Mouse (Mus musculus): ENCODE data around the gene A030014E15Rik.
"Not testable (repeated sequence)": the region's sequence is repeated elsewhere in the genome, so short reads cannot be mapped to it uniquely, and the experiment has no call there.

DNA sequence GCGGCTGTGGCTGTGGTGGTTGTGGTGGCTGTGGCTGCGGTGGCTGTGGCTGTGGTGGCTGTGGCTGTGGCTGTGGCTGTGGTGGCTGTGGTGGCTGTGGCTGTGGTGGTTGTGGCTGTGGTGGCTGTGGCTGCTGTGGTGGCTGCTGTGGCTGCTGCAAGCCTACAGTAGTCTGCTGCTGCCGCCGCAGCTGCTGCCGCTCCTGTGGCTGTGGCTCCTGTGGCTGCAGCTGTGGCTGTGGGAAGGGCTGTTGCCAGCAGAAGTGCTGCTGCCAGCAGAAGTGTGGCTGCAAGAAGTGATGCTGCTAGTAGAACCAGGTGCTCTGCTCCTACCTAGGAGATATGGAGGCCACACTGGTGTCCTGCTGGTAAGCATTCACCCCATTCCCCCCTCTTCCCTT is 11.3 kb upstream of the A030014E15Rik start:
- TF ChIP-seq POLR2A (IDR thresholded peaks at IDR 0.05; ENCODE audit: control insufficient read depth, extremely low read depth, insufficient read depth, low read length, poor library complexity); CTCF (IDR thresholded peaks at IDR 0.05; ENCODE audit: borderline replicate concordance, control insufficient read depth, extremely low read depth, insufficient read depth, low read length, poor library complexity): not testable (repeated sequence)

Measured in thymus, adult 2 months (tissue).